Mouse (Mus musculus) cerebellum, postnatal 25 days (tissue): ENCODE results near the gene Spesp1.

Source experiments
- DNase-seq, 2 experiments: peaks; one replicate each; pipeline ENCODE4 v3.0.0; 2021; ENCODE audit warnings: mixed read lengths in 2 of 2

The Spesp1 gene

DNA sequence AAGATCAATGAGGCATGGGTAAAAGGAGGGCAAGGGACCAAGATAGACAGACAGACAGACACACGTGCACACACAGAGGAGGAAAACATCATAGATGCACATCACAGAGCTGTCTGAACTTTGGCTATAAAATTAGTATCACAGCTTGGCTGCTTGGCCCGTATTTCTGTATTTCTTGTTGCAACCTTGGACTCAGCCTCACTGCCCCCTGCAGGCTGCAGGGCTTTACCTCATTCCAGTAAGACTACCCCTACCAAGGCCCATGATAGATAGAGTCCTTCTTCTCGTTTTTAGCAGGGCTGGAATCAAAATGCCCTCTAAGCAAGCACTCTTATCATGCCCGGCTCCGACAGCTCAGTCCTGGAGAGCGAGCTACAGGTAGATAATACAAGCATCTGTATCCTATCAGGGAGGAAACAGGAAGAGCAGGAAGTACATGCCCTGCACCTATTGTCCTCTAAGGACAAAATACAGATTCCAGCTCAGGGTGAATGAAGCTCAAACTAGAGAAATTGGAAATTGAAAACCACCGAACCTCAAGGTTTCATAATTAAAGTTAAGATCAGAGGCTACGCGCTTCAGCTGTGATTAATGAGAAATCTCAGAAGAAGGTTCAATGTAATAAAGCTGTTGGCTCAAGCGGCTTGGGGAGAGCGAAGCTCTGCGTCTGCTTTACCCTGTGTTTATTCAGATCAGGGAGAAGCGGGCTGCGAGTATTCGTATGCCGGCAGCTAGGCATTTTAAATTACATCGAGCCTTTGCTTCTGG lies 36.2 kb downstream of the Spesp1 start:
- DNase-seq, result peak; percentile 28 to 46

DNA sequence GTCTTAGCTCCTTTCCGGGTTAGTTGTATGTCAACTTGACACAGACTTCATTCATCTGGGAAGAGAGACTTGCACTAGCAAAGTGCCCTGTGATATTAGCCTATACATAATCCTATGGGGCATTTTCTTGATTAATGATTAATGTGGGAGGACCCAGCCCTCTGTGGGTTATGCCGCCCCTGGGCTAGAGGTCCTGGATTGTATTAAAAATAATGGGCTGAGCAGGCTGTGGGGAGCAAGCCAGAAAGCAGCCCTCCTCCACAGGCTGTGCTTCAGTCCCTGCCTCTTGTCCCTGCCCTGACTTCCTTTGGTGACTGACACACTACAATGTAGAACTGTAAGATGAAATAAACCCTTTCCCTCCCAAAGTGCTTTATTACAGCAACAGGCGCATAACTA lies 37.4 kb downstream of the Spesp1 start:
- no peak for DNase-seq

DNA sequence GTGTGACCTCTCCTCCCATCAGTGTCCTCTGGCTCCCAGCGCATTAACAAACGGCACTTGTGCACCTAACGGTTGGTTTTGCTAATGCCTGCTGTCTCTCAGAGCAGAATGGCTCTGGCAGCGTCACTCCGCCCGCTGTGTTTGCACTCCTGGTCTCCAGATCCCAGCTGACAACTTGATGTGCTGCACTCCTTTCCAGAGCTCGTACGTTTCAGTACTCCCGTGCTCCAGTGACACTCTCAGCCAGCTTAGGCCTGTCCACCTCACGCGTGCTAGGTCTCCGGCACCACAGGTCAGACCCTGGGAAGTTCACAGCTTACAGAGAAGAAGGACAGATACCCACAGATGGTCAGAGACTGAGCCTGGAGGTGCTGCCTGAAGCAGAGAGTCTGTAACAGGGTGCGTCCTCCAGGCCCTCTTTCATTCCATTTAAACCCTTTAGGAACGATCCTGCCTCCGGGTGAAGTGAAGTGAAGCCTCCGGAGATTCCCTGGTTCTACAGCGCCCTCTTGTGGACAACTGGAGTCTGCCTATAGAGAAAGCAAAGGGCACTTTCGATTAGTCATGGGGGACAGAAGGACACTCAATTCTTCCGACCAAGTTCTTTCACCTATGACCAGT lies 37.9 kb downstream of the Spesp1 start:
- peak; percentile 84 to 91 for DNase-seq

DNA sequence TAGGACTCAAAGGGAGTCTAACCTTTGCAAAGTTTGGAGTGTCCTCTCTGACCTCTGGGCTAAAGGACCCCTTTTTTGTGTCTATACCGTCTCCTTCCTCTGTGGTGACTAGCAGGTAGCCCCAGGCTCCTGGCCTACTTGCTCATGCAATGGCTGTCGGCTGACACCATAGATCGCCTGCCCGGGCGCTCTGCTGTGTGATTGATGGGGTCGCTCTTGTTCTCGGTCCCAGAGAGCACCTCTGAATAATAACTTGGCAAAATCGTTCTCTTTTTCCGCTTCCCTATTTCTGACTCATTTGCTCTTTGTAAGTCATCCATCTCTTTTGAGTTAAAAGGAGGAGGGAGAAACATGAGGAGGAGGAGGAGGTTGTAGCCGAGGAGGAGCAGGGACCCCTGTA lies 42.0 kb downstream of the Spesp1 start:
- no peak for DNase-seq

DNA sequence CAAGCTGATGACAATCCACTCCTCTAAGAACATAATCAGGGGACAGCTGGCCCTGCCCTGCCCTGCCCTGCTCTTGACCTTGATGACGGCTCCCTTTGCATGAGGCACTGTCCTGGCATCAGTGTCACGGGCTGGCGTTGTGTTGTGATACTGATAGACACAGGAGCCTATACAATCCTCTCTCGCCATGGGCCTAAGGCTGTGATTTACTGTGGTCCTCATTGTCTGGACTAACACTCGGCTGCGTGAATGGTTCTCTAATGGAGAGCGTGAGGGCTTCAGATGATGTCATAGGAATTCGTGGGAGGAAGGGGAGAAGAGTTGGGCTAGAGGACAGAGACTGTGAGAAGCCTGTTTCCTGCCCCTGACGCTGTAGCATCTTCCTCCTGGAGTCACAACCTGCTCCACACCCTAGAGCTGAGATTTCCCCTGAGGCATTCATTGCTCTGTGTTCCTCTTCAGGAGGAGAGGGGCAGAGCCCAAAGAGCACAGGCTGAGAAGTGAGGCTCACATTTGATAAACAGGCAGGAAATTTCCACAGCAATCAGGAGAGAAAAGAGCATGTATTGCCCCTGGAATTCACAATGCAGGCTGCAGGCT lies 44.5 kb downstream of the Spesp1 start:
- no peak for DNase-seq

DNA sequence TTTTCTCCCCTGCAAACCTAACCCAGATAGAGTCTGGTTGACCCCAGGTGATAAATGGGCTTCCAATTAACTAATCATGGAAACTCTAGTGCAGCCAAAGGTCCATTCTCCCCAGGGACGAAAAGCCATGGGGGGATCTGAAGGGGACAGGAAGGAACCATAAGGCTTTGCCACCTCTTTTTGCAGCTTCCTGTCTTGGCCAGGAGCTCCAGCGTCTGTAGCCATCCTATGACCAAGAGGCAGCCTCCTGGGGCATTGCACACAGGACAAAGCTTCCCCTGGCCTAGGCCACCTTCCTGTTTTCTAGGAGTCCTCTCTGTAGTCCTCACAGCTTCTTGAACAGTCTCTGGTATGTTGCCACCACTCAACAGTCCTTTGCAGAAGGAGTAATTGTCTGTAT lies 46.5 kb downstream of the Spesp1 start:
- DNase-seq, result no peak

DNA sequence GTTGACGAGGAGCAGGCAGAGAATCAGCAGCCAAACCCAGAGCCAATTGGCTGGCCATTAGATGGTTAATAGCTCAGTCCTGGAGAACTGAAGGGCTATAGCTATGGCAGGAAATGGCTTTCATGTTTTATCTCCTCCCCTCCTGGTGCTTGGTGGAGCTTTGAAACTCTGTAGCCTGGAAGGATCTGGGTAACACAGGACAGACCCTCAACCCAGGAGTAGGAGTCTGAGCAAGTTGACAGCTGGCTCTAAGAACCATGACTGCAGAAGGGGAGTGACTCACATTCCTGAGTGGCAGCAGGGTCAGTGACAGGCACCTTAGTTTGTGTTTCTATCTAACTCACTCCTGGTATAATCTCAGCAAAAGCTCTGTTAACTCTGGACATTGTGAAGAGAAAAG lies 49.4 kb downstream of the Spesp1 start:
- DNase-seq, result no peak

DNA sequence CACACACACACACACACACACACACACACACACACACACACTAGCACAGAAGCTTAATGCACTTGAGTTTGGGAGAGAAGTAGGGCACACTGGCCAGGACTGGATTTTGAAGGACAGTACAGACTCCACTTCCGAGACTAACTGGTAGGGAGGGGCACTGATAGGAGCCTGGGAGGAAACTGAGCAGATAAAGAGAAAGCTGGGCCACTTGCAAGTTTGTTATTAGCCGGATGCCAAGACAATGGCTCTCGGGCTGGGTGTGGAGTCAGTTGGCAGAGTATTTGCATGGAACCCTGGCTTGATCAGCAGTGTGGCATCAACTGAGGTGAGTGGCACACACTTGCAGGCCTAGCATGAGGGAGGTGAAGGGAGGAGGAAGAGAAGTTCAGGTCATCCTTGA lies 51.0 kb downstream of the Spesp1 start:
- no peak for DNase-seq

DNA sequence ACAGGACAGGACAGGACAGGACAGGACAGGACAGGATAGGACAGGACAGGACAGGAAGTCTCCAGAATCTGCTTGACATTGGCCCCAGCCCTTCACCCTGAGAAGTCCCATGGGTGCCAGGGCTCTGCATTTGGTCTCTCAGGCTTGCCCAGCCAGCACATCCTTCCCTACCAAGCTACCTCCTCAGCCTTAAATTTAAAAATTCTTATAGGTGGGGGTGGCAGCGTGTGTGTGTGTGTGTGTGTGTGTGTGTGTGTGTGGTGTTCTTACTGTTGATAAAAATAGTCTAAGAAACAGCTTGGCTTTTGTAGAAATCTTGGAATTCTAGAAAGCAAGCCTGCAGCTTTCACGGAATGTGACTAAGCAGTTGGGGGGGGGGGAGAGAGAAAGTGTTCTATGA lies 52.0 kb downstream of the Spesp1 start:
- DNase-seq, result no peak

DNA sequence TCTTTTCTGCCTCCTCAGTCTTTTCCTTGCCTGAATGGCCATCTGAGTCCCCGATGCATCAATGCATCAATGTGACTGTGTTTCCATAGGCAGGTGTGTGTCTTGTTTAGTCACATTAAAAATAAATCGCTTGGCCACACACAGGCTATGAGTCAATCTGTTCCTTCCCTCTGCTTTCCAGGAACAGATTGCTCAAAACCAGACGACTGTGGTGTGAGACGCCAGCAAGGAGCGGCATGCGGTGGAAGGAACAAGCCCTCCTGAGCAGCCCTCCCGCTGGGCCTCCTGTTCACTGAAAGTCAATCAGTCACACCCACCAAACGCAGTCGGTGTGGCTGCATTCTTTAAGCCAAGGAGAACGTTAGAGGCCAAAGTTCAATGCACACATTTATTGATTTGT lies 59.5 kb downstream of the Spesp1 start:
- DNase-seq, result peak; percentile 85 to 90

DNA sequence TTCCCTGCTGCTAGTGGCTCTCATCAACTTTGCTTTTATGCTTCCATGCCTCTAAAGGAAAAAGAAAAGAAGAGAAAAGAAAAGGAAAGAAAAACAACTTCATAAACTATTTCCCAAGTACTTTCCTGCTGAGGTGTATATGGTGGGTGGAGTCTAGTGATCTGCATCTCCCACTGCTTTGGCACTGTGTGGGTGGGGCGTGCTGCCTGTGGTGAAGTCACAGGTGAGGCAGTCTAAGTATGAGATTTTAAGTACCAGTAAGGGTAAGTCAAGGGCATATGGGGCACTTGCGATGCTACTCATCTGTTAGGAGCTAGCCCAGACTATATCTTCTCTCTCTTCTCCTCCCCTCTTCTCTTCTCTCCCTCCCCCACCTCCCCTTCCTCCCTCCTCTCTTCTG lies 60.0 kb downstream of the Spesp1 start:
- DNase-seq, result no peak
